Mouse (Mus musculus): ENCODE data around the gene Ttc6. TPM values are rescaled to one million over a fixed set of nuclear protein-coding genes. Genes with fewer than 3 reads are reported as not detected.
A peak's percentile ranks its signal among the peaks of the same experiment; 100 is the strongest.

Gene Ttc6
- polyA plus RNA-seq, 1 experiment, result not detected

GRCm38 (mm10) chr12:57536909-57537670, 26.8 kb upstream of the Ttc6 start:
- peaks cover 2% of the 10 kb centered on the region; the same call in 1 of the 2 replicates for H3K9me3 ChIP-seq (ENCODE audit: control insufficient read depth, low read length)
- H3K36me3 ChIP-seq (ENCODE audit: control insufficient read depth), result no peaks in the 10 kb centered on the region
- H3K27me3 ChIP-seq (ENCODE audit: control insufficient read depth), result peaks cover 99% of the 10 kb centered on the region
- H3K4me1 ChIP-seq (ENCODE audit: control insufficient read depth), result no peaks in the 10 kb centered on the region
- H3K4me3 ChIP-seq (replicated peaks), result no peak overlapping the region
- TF ChIP-seq TAL1 (IDR thresholded peaks at IDR 0.05; ENCODE audit: low read length) (no peak), GATA1 (IDR thresholded peaks at IDR 0.05; ENCODE audit: low read length) (no peak)

- Histone ChIP-seq H3K9me3 (ENCODE audit: control insufficient read depth, low read length) (peaks cover 4% of the 10 kb centered on the region; the same call in 1 of the 2 replicates), H3K27me3 (ENCODE audit: control insufficient read depth) (peaks cover 100% of the 10 kb centered on the region), H3K4me3 (replicated peaks) (no peak overlapping the region), H3K36me3 (ENCODE audit: control insufficient read depth) (no peaks in the 10 kb centered on the region), H3K4me1 (ENCODE audit: control insufficient read depth) (no peaks in the 10 kb centered on the region)
- TF ChIP-seq TAL1 (IDR thresholded peaks at IDR 0.05; ENCODE audit: low read length) (no peak), GATA1 (IDR thresholded peaks at IDR 0.05; ENCODE audit: low read length) (no peak)
Measured at GRCm38 (mm10) chr12:57537791-57538587, 25.9 kb upstream of the Ttc6 start.

GRCm38 (mm10) chr12:57538588-57539550, 25.0 kb upstream of the Ttc6 start:
- Histone ChIP-seq H3K9me3 (ENCODE audit: control insufficient read depth, low read length) (peaks cover 4% of the 10 kb centered on the region; the same call in 1 of the 2 replicates), H3K4me3 (replicated peaks) (peak overlapping the region; percentile 10), H3K27me3 (ENCODE audit: control insufficient read depth) (peaks cover 100% of the 10 kb centered on the region), H3K36me3 (ENCODE audit: control insufficient read depth) (no peaks in the 10 kb centered on the region), H3K4me1 (ENCODE audit: control insufficient read depth) (no peaks in the 10 kb centered on the region)
- TF ChIP-seq TAL1 (IDR thresholded peaks at IDR 0.05; ENCODE audit: low read length) (no peak), GATA1 (IDR thresholded peaks at IDR 0.05; ENCODE audit: low read length) (no peak)

GRCm38 (mm10) chr12:57539551-57539985, 24.3 kb upstream of the Ttc6 start:
- Histone ChIP-seq H3K27me3 (ENCODE audit: control insufficient read depth) (peaks cover 100% of the 10 kb centered on the region), H3K4me1 (ENCODE audit: control insufficient read depth) (no peaks in the 10 kb centered on the region), H3K9me3 (ENCODE audit: control insufficient read depth, low read length) (peaks cover 4% of the 10 kb centered on the region; the same call in 1 of the 2 replicates), H3K36me3 (ENCODE audit: control insufficient read depth) (no peaks in the 10 kb centered on the region), H3K4me3 (replicated peaks) (no peak overlapping the region)
- TF ChIP-seq GATA1 (IDR thresholded peaks at IDR 0.05; ENCODE audit: low read length), result no peak
- no peak for TF ChIP-seq TAL1 (IDR thresholded peaks at IDR 0.05; ENCODE audit: low read length)

- no peak for TF ChIP-seq TAL1 (IDR thresholded peaks at IDR 0.05; ENCODE audit: low read length)
- TF ChIP-seq GATA1 (IDR thresholded peaks at IDR 0.05; ENCODE audit: low read length), result no peak
- Histone ChIP-seq H3K4me1 (ENCODE audit: control insufficient read depth) (no peaks in the 10 kb centered on the region), H3K27me3 (ENCODE audit: control insufficient read depth) (peaks cover 100% of the 10 kb centered on the region)
Measured at GRCm38 (mm10) chr12:57541118-57541517, 22.8 kb upstream of the Ttc6 start.

GRCm38 (mm10) chr12:57541931-57542745, 21.8 kb upstream of the Ttc6 start:
- Histone ChIP-seq H3K9me3 (ENCODE audit: control insufficient read depth, low read length) (peaks cover 4% of the 10 kb centered on the region; the same call in 1 of the 2 replicates), H3K36me3 (ENCODE audit: control insufficient read depth) (no peaks in the 10 kb centered on the region), H3K4me3 (replicated peaks) (no peak overlapping the region), H3K27me3 (ENCODE audit: control insufficient read depth) (peaks cover 100% of the 10 kb centered on the region), H3K4me1 (ENCODE audit: control insufficient read depth) (no peaks in the 10 kb centered on the region; the same call in 1 of the 2 replicates)
- TF ChIP-seq TAL1 (IDR thresholded peaks at IDR 0.05; ENCODE audit: low read length) (no peak), GATA1 (IDR thresholded peaks at IDR 0.05; ENCODE audit: low read length) (no peak)

More at GRCm38 (mm10) chr12:57541118-57541517, 22.8 kb upstream of the Ttc6 start:
- H3K9me3 ChIP-seq (ENCODE audit: control insufficient read depth, low read length), result peaks cover 4% of the 10 kb centered on the region; the same call in 1 of the 2 replicates
- H3K36me3 ChIP-seq (ENCODE audit: control insufficient read depth), result no peaks in the 10 kb centered on the region
- no peak overlapping the region for H3K4me3 ChIP-seq (replicated peaks)

GRCm38 (mm10) chr12:57542746-57543626, 20.9 kb upstream of the Ttc6 start:
- Histone ChIP-seq H3K27me3 (ENCODE audit: control insufficient read depth) (peaks cover 100% of the 10 kb centered on the region), H3K4me1 (ENCODE audit: control insufficient read depth) (no peaks in the 10 kb centered on the region; the same call in 1 of the 2 replicates), H3K9me3 (ENCODE audit: control insufficient read depth, low read length) (peaks cover 4% of the 10 kb centered on the region; the same call in 1 of the 2 replicates), H3K36me3 (ENCODE audit: control insufficient read depth) (no peaks in the 10 kb centered on the region), H3K4me3 (replicated peaks) (no peak overlapping the region)
- no peak for TF ChIP-seq GATA1 (IDR thresholded peaks at IDR 0.05; ENCODE audit: low read length)
- TF ChIP-seq TAL1 (IDR thresholded peaks at IDR 0.05; ENCODE audit: low read length), result no peak

All from erythroblast, embryonic 14.5 days (primary cell).